In genomic region chr13:49957993-49958681, GRCm38 (mm10) we compare ENCODE assay signal across 8 mouse cellular contexts.
A peak's percentile ranks its signal among the peaks of the same experiment; 100 is the strongest.
DNase-seq lines count a peak whose midpoint lies in the region; ATAC-seq and TF ChIP-seq lines count a peak whose summit lies in the region.
"Not testable (repeated sequence)": the region's sequence is repeated elsewhere in the genome, so short reads cannot be mapped to it uniquely, and the experiment has no call there.

No protein-coding gene starts in this region.

- H3K27ac ChIP-seq in CH12.LX (ENCODE audit: insufficient read depth, low read depth); limb, embryonic 14.5 days (replicated peaks; ENCODE audit: low read depth, low read length); midbrain, embryonic 12.5 days (replicated peaks): not testable (repeated sequence)

- not testable (repeated sequence) for H3K9ac ChIP-seq in CH12.LX (ENCODE audit: insufficient read depth, low read depth); limb, embryonic 14.5 days (ENCODE audit: low read depth, low read length, severe bottlenecking); midbrain, embryonic 12.5 days (replicated peaks)

- H3K9me3 ChIP-seq in CH12.LX (replicated peaks; ENCODE audit: low read length); limb, embryonic 14.5 days (ENCODE audit: control insufficient read depth, low read length); midbrain, embryonic 12.5 days: not testable (repeated sequence)

- not testable (repeated sequence) for H3K4me1 ChIP-seq in CH12.LX (ENCODE audit: control insufficient read depth in 1 of 2, insufficient read depth in 2 of 2); limb, embryonic 14.5 days (ENCODE audit: control insufficient read depth, insufficient read depth, low read length); midbrain, embryonic 12.5 days

- not testable (repeated sequence) for DNase-seq in CH12.LX (ENCODE audit: extremely low read depth)
- DNase-seq in brain, adult 2 months (ENCODE audit: low read depth, low spot score), result peak; percentile 37
- peak; percentile 6 for DNase-seq in embryo, embryonic 10 days (ENCODE audit: low spot score)
- peak; percentile 14 for DNase-seq in hindlimb bud, embryonic 11.5 days (ENCODE audit: extremely low spot score, low read depth, low spot score)
- peak; percentile 6 for DNase-seq in limb, embryonic 14.5 days (ENCODE audit: low spot score)
- DNase-seq in right cerebral cortex, postnatal 25 days, result peak; percentile 7

- in situ Hi-C loops in CH12.LX (cut with MboI; ENCODE audit: low pct_ligation_motif_present, low pct_unique_long_range_greater_than_20kb, low sequenced_read_pairs), result not testable (repeated sequence)

- dilution Hi-C loops in CH12.LX (cut with MboI; ENCODE audit: extremely low pct_ligation_motif_present, extremely low pct_unique_long_range_greater_than_20kb, low sequenced_read_pairs), result not testable (repeated sequence)

- not testable (repeated sequence) for H3K79me2 ChIP-seq in CH12.LX (replicated peaks; ENCODE audit: control insufficient read depth, extremely low read depth, insufficient read depth, poor library complexity, severe bottlenecking)

- H3K4me2 ChIP-seq in CH12.LX (ENCODE audit: insufficient read depth, low read depth, poor library complexity, severe bottlenecking); limb, embryonic 14.5 days (replicated peaks; ENCODE audit: low read depth, low read length, severe bottlenecking); midbrain, embryonic 12.5 days (replicated peaks): not testable (repeated sequence)

- ATAC-seq in frontal cortex, adult (ENCODE audit: low TSS enrichment), result peak; percentile 95
- not testable (repeated sequence) for ATAC-seq in limb, embryonic 14.5 days (ENCODE audit: low FRiP score, low read depth)
- ATAC-seq in midbrain, embryonic 12.5 days (ENCODE audit: low FRiP score, low read depth), result peak; percentile 60; the same call in 1 of the 2 replicates

- H3K36me3 ChIP-seq in CH12.LX (replicated peaks in 1 of 2; ENCODE audit: control insufficient read depth in 1 of 2, insufficient read depth in 1 of 2, low read length in 1 of 2); limb, embryonic 14.5 days (ENCODE audit: control insufficient read depth, insufficient read depth, low read length); midbrain, embryonic 12.5 days: not testable (repeated sequence)

- TF ChIP-seq CTCF in CH12.LX (conservative IDR thresholded peaks at IDR 0.05 in 1 of 2, IDR thresholded peaks at IDR 0.05 in 1 of 2; ENCODE audit: low read depth in 2 of 2, low read length in 2 of 2), result peak in 1 of 2 experiments; percentile 37; a peak in 2 of 4 replicates

- H3K27me3 ChIP-seq in CH12.LX (replicated peaks); limb, embryonic 14.5 days (ENCODE audit: control insufficient read depth, insufficient read depth, low read length); midbrain, embryonic 12.5 days: not testable (repeated sequence)

- TF ChIP-seq POLR2A in CH12.LX (IDR thresholded peaks at IDR 0.05; ENCODE audit: low read depth, low read length); limb, embryonic 14.5 days (IDR thresholded peaks at IDR 0.05; ENCODE audit: borderline replicate concordance, extremely low read depth, insufficient read depth, insufficient read length): not testable (repeated sequence)

- WGBS in limb, embryonic 14.5 days, result 7% methylated on average over 4 of the region's 6 CpGs
- WGBS in midbrain, embryonic 12.5 days, result 22% methylated on average over 5 of the region's 6 CpGs

- not testable (repeated sequence) for H3K4me3 ChIP-seq in CH12.LX (replicated peaks in 1 of 3; ENCODE audit: low read depth in 2 of 3, low read length in 2 of 3, poor library complexity in 1 of 3); limb, embryonic 14.5 days (replicated peaks; ENCODE audit: low read length); midbrain, embryonic 12.5 days

- TF ChIP-seq RAD21 in CH12.LX (IDR thresholded peaks at IDR 0.05; ENCODE audit: low read depth, low read length), result peak; percentile 21

- not testable (repeated sequence) for TF ChIP-seq EP300 in CH12.LX (IDR thresholded peaks at IDR 0.05; ENCODE audit: low read length)
